Mouse (Mus musculus): ENCODE measurements around the gene Fbn1. TPM values are rescaled to one million over a fixed set of nuclear protein-coding genes. Genes with fewer than 3 reads are reported as not detected.

Gene Fbn1
- polyA plus RNA-seq, 1 experiment from 2014 or later: 32.8 TPM

DNA sequence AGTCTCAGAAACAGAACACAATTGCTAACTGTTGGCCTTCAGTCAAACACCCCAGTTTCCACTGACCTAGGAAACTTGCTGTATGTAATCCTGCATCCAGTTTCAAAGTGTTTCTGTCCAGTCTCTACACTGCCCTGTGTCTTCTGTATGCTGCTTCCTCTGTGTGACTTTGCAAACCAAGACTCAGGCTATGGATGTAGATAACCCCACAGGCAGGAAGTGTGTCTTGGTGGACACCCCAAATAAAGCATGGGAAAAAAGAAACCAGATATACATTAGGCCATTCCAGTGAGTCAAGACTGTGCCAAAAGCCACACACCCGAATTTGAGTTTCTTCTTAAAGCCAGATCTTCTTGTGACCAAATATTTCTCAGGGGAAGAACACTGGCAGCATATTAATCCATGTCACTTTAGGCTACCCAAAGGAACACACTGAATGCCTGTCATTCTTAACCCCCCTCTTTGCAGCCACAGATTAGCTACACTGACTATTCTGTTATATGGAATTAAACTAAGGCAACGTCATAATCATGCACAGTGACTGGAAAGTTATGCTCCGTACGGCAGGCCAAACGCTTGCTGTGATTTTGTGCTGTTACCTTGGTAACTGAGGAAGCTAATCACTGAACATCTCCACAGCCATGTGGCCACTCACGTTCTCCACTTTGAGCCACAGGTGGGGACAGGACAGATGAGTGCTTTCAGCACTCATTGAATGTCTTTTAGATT lies 55.3 kb downstream of the Fbn1 start:
- H3K9me3 ChIP-seq (ENCODE audit: control insufficient read depth, low read length): no peaks in the 10 kb centered on the region
- no peak overlapping the region for H3K4me3 ChIP-seq (ENCODE audit: low read length)
- no peak overlapping the region for H3K9ac ChIP-seq (ENCODE audit: low read length)
- no peak overlapping the region; the same call in 1 of the 2 replicates for H3K27ac ChIP-seq (ENCODE audit: low read length)
- no peaks in the 10 kb centered on the region for H3K27me3 ChIP-seq (ENCODE audit: control insufficient read depth, insufficient read depth, low read depth, low read length)
- H3K4me2 ChIP-seq (ENCODE audit: low read depth, low read length): no peak overlapping the region
- H3K4me1 ChIP-seq (replicated peaks; ENCODE audit: control insufficient read depth, insufficient read depth, low read length): peaks cover 29% of the 10 kb centered on the region
- 45% methylated on average over 6 of the region's 6 CpGs for WGBS
- H3K36me3 ChIP-seq (ENCODE audit: control insufficient read depth, insufficient read depth, low read length): 0 out of 2 replicates have a peak, but pooled peaks cover 2% of the 10 kb centered on the region
- peak; percentile 29; the same call in 1 of the 2 replicates for ATAC-seq (ENCODE audit: low read depth)

DNA sequence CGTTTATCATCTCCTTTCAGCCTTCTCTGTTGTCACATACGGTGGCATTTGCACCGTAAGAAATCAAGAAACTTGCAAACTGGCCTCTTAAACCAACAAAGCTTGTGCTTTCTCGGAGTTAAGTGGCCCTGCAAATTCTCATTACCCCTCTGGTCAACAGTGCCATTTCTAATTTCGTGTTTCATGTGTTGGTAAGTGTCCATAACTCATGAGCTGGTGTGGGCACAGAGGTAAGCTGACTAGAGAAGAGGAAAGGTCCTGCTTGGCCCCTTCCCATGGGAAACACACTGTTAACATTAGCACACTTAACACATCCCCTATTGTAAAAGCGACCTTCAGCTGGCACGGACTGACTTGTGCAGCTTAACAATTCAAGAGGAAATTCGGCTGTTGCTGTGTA lies 58.4 kb downstream of the Fbn1 start:
- H3K27ac ChIP-seq (ENCODE audit: low read length): peak overlapping the region; percentile 38
- H3K9ac ChIP-seq (ENCODE audit: low read length): no peak overlapping the region
- no peaks in the 10 kb centered on the region for H3K27me3 ChIP-seq (ENCODE audit: control insufficient read depth, insufficient read depth, low read depth, low read length)
- H3K9me3 ChIP-seq (ENCODE audit: control insufficient read depth, low read length): no peaks in the 10 kb centered on the region
- peaks cover 32% of the 10 kb centered on the region for H3K4me1 ChIP-seq (replicated peaks; ENCODE audit: control insufficient read depth, insufficient read depth, low read length)
- H3K36me3 ChIP-seq (ENCODE audit: control insufficient read depth, insufficient read depth, low read length): no peaks in the 10 kb centered on the region
- H3K4me3 ChIP-seq (ENCODE audit: low read length): no peak overlapping the region
- no peak overlapping the region for H3K4me2 ChIP-seq (ENCODE audit: low read depth, low read length)
- ATAC-seq (ENCODE audit: low read depth): no peak
- 50% methylated on average over 8 of the region's 8 CpGs for WGBS

DNA sequence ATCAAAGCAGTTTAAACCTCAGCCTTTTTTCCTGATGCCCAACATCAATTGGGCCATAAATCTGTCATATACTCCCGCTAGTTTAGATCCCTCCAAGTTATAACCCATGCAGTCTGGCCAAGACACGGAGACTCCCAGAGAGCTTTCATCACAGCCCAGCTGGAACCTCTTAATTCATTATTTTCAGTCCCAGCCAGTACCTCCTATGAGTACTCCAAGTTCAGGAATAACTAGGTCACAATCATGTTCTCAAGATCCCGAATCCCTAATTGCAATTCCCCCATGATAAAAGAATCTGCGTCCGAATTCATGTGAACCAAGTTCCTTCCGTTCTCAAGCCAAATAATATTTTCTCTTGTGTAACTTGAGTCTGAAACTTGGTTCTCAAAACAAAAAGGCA lies 58.9 kb downstream of the Fbn1 start:
- no peaks in the 10 kb centered on the region for H3K36me3 ChIP-seq (ENCODE audit: control insufficient read depth, insufficient read depth, low read length)
- peak overlapping the region; percentile 38 for H3K27ac ChIP-seq (ENCODE audit: low read length)
- H3K9ac ChIP-seq (ENCODE audit: low read length): no peak overlapping the region
- H3K27me3 ChIP-seq (ENCODE audit: control insufficient read depth, insufficient read depth, low read depth, low read length): no peaks in the 10 kb centered on the region
- no peak overlapping the region for H3K4me2 ChIP-seq (ENCODE audit: low read depth, low read length)
- no peaks in the 10 kb centered on the region for H3K9me3 ChIP-seq (ENCODE audit: control insufficient read depth, low read length)
- no peak overlapping the region for H3K4me3 ChIP-seq (ENCODE audit: low read length)
- WGBS: 48% methylated on average over 6 of the region's 6 CpGs
- peaks cover 32% of the 10 kb centered on the region for H3K4me1 ChIP-seq (replicated peaks; ENCODE audit: control insufficient read depth, insufficient read depth, low read length)
- no peak for ATAC-seq (ENCODE audit: low read depth)

DNA sequence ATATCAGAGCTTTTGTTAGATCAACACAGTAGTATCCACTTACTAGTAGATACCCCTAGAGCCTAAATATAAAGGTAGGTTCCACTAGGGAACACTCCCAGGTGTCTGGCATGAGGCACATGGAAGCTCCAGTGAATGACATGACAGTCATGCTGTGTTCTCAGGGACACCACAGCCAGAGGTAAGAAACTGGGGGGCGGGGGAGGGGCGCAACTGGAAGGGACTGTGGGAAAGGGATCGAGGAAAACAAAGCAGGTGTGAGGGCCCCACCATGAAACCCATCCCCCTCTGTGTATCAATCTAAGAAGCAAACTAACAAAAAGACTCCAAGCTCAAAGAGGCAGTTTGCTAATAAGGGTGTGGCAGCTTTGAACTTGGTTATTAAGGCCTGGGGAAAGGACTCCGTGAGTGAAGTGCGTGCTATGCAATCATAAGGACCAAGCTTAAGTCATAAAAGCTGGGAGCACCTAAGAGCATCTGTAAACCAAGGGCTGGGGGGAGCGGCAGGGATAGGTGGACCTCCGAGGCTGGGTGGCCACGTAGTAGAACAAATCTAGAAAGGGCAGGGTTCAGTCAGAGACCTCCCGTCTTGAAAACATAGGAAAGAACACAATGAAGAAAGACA lies 60.4 kb downstream of the Fbn1 start:
- H3K9me3 ChIP-seq (ENCODE audit: control insufficient read depth, low read length): no peaks in the 10 kb centered on the region
- H3K36me3 ChIP-seq (ENCODE audit: control insufficient read depth, insufficient read depth, low read length): no peaks in the 10 kb centered on the region
- no peak overlapping the region for H3K4me2 ChIP-seq (ENCODE audit: low read depth, low read length)
- peaks cover 32% of the 10 kb centered on the region for H3K4me1 ChIP-seq (replicated peaks; ENCODE audit: control insufficient read depth, insufficient read depth, low read length)
- no peak overlapping the region for H3K27ac ChIP-seq (ENCODE audit: low read length)
- 0 out of 2 replicates have a peak, but pooled peaks have one; percentile 21 for ATAC-seq (ENCODE audit: low read depth)
- no peak overlapping the region for H3K4me3 ChIP-seq (ENCODE audit: low read length)
- no peak overlapping the region for H3K9ac ChIP-seq (ENCODE audit: low read length)
- WGBS: 65% methylated on average over 9 of the region's 9 CpGs
- no peaks in the 10 kb centered on the region for H3K27me3 ChIP-seq (ENCODE audit: control insufficient read depth, insufficient read depth, low read depth, low read length)

DNA sequence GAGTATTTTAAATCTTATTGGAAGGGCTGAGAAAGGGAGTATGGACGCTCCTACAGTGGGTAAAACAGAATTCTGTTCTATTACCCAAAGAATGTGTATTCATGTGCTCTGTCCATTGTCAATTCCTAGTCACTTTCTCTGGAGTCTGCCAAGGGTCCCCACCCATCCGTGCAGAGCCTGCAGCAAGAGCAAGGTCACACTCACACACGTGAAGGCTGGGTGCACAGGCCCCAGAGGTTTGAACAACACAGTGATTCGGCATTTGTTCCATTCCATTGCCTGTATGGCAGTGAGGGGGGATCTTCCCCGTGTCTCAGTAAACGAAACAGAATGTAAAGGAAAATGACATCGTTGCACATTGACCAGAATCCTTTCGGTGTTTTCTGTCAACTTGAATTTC lies 69.4 kb downstream of the Fbn1 start:
- H3K36me3 ChIP-seq (ENCODE audit: control insufficient read depth, insufficient read depth, low read length): no peaks in the 10 kb centered on the region
- ATAC-seq (ENCODE audit: low read depth): no peak
- H3K9ac ChIP-seq (ENCODE audit: low read length): no peak overlapping the region
- no peak overlapping the region for H3K4me2 ChIP-seq (ENCODE audit: low read depth, low read length)
- 0 out of 2 replicates have a peak, but pooled peaks cover 2% of the 10 kb centered on the region for H3K9me3 ChIP-seq (ENCODE audit: control insufficient read depth, low read length)
- no peak overlapping the region for H3K4me3 ChIP-seq (ENCODE audit: low read length)
- H3K4me1 ChIP-seq (replicated peaks; ENCODE audit: control insufficient read depth, insufficient read depth, low read length): no peaks in the 10 kb centered on the region
- 72% methylated on average over 8 of the region's 8 CpGs for WGBS
- H3K27ac ChIP-seq (ENCODE audit: low read length): no peak overlapping the region
- H3K27me3 ChIP-seq (ENCODE audit: control insufficient read depth, insufficient read depth, low read depth, low read length): no peaks in the 10 kb centered on the region

DNA sequence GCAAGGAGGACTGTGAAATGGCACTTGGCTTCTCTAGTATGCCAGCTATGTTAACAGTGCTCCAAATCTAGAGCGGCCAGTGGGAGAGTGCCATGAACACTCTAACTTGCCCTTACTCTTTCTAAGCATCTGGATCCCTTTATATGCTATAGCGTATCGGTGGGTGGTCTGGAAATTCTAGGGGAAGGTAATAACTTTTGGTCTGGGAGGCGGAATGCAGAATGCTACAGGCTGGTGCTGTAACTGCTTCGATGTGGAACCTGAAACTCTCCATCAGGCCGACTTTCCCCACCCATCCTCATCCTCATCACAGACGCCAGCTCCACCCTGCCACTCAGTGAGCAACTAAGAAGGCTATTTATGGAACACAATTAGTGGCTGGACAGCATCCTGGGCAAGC lies 71.6 kb downstream of the Fbn1 start:
- 82% methylated on average over 7 of the region's 7 CpGs for WGBS
- Histone ChIP-seq H3K27ac (ENCODE audit: low read length) (no peak overlapping the region), H3K36me3 (ENCODE audit: control insufficient read depth, insufficient read depth, low read length) (no peaks in the 10 kb centered on the region), H3K9me3 (ENCODE audit: control insufficient read depth, low read length) (0 out of 2 replicates have a peak, but pooled peaks cover 2% of the 10 kb centered on the region), H3K4me1 (replicated peaks; ENCODE audit: control insufficient read depth, insufficient read depth, low read length) (no peaks in the 10 kb centered on the region), H3K27me3 (ENCODE audit: control insufficient read depth, insufficient read depth, low read depth, low read length) (no peaks in the 10 kb centered on the region), H3K9ac (ENCODE audit: low read length) (no peak overlapping the region), H3K4me3 (ENCODE audit: low read length) (no peak overlapping the region), H3K4me2 (ENCODE audit: low read depth, low read length) (no peak overlapping the region)
- no peak for ATAC-seq (ENCODE audit: low read depth)

DNA sequence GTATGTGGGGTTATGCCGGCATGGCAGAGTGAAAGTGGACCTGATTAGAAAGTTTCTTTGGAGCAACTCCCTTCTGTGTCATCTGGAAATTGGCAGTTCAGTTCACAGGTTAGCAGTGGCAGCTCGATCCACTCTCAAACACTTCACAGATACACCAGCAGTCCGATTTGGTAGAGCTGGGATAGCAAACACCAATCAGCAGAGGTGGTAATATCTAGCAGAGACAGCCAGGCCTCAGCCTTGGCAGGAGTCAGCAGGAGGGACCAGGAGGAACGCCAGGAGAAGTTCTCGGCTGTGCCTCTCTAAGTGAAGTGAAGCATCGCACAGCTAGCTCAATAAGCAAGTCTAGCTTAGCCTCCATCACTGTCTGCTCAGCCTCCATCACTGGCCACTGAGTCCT lies 74.3 kb downstream of the Fbn1 start:
- WGBS: 82% methylated on average over 6 of the region's 6 CpGs
- H3K4me2 ChIP-seq (ENCODE audit: low read depth, low read length): no peak overlapping the region
- 0 out of 2 replicates have a peak, but pooled peaks cover 2% of the 10 kb centered on the region for H3K9me3 ChIP-seq (ENCODE audit: control insufficient read depth, low read length)
- no peak overlapping the region for H3K27ac ChIP-seq (ENCODE audit: low read length)
- ATAC-seq (ENCODE audit: low read depth): no peak
- no peak overlapping the region for H3K9ac ChIP-seq (ENCODE audit: low read length)
- H3K27me3 ChIP-seq (ENCODE audit: control insufficient read depth, insufficient read depth, low read depth, low read length): no peaks in the 10 kb centered on the region
- H3K36me3 ChIP-seq (ENCODE audit: control insufficient read depth, insufficient read depth, low read length): no peaks in the 10 kb centered on the region
- no peaks in the 10 kb centered on the region for H3K4me1 ChIP-seq (replicated peaks; ENCODE audit: control insufficient read depth, insufficient read depth, low read length)
- H3K4me3 ChIP-seq (ENCODE audit: low read length): no peak overlapping the region

DNA sequence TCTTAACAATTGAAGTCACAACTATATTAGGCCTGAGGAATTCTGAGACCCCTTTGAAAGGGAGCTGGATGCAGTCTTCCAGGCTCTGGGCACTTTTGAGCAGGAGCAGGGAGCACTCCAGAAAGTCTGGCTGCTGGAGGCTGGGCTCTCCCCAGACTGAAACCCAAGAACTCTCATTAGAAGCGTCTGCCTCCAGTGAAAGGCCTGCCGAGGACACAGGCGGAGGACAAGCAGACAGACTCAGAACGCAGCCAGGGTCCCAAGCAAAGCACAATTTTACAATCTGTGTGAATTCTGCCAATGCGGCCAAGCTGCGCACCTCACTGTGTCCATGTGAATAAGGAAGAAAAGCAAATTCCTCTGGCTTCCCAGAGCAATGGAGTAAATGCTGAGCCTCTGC lies 76.3 kb downstream of the Fbn1 start:
- Histone ChIP-seq H3K4me2 (ENCODE audit: low read depth, low read length) (no peak overlapping the region), H3K36me3 (ENCODE audit: control insufficient read depth, insufficient read depth, low read length) (no peaks in the 10 kb centered on the region), H3K9ac (ENCODE audit: low read length) (no peak overlapping the region), H3K9me3 (ENCODE audit: control insufficient read depth, low read length) (0 out of 2 replicates have a peak, but pooled peaks cover 2% of the 10 kb centered on the region), H3K27ac (ENCODE audit: low read length) (no peak overlapping the region), H3K27me3 (ENCODE audit: control insufficient read depth, insufficient read depth, low read depth, low read length) (no peaks in the 10 kb centered on the region), H3K4me3 (ENCODE audit: low read length) (no peak overlapping the region), H3K4me1 (replicated peaks; ENCODE audit: control insufficient read depth, insufficient read depth, low read length) (0 out of 2 replicates have a peak, but pooled peaks cover 2% of the 10 kb centered on the region)
- WGBS: 68% methylated on average over 6 of the region's 6 CpGs
- no peak for ATAC-seq (ENCODE audit: low read depth)

DNA sequence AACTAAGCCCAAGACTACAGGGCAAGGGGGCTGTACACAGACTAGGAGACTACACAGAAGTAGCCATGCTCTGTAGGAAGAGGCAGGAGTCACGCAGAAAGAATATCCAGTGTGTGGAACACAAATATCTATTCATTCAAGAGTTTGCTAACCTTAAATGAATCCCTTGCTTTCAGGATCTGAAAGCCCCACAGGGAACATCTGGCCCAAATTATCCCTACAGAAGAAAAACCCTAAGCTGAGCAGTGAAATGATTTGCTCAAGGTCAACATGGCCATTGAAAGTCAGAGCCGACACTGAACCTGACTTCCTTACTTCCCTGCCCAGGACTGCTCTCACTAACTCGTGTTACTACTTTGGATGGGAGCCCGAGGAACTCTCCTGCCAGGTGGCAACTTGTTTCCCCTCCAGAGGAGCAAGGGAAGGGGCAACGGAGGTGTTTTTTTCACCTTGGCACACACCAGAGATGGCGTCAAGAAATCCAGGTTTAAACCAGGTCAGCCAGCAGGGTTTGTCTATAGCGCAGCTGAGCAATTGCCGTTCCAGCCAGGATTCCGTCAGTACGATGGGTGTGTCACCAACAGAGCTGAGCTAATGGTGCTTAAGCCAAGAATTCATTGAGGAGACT lies 78.9 kb downstream of the Fbn1 start:
- H3K27me3 ChIP-seq (ENCODE audit: control insufficient read depth, insufficient read depth, low read depth, low read length): no peaks in the 10 kb centered on the region
- no peak overlapping the region for H3K9ac ChIP-seq (ENCODE audit: low read length)
- H3K4me3 ChIP-seq (ENCODE audit: low read length): no peak overlapping the region
- H3K4me1 ChIP-seq (replicated peaks; ENCODE audit: control insufficient read depth, insufficient read depth, low read length): peaks cover 14% of the 10 kb centered on the region; the same call in 1 of the 2 replicates
- H3K27ac ChIP-seq (ENCODE audit: low read length): no peak overlapping the region
- H3K4me2 ChIP-seq (ENCODE audit: low read depth, low read length): no peak overlapping the region
- H3K36me3 ChIP-seq (ENCODE audit: control insufficient read depth, insufficient read depth, low read length): no peaks in the 10 kb centered on the region
- WGBS: 63% methylated on average over 10 of the region's 10 CpGs
- 0 out of 2 replicates have a peak, but pooled peaks cover under 1% of the 10 kb centered on the region for H3K9me3 ChIP-seq (ENCODE audit: control insufficient read depth, low read length)
- peak; percentile 20; the same call in 1 of the 2 replicates for ATAC-seq (ENCODE audit: low read depth)

Measured in lung, embryonic 16.5 days (tissue).